Mouse (Mus musculus) cerebellum, postnatal 36 days (tissue): ENCODE measurements at regions not wholly inside any gene's neighbourhood (a gene's known extent, or its start where the extent isn't known, plus 50 kb on each side); places are given as distances from the start of the nearest gene placed in this dataset.

Source experiments
- DNase-seq, 2 experiments: peaks; one replicate each; pipeline ENCODE4 v3.0.0; 2021 to 2022; ENCODE audit warnings: mixed read lengths in 2 of 2

GRCm38 (mm10) chr17:49219512-49220197 is 208.5 kb upstream of the Mocs1 start:
- DNase-seq = peak; percentile 52 to 55

GRCm38 (mm10) chr17:49223212-49223611 is 204.9 kb upstream of the Mocs1 start:
- DNase-seq = no peak

GRCm38 (mm10) chr17:49223651-49224050 is 204.5 kb upstream of the Mocs1 start:
- DNase-seq = no peak

- DNase-seq = no peak
These were observed 202.7 kb upstream of the Mocs1 start for GRCm38 (mm10) chr17:49225255-49226015.

- DNase-seq = no peak
These were observed 202.2 kb upstream of the Mocs1 start for GRCm38 (mm10) chr17:49226016-49226400.

- DNase-seq = no peak
These were observed 196.9 kb upstream of the Mocs1 start for GRCm38 (mm10) chr17:49231287-49231686.

GRCm38 (mm10) chr17:49240097-49240496 is 188.1 kb upstream of the Mocs1 start:
- no peak for DNase-seq

GRCm38 (mm10) chr17:49243419-49243818 is 184.7 kb upstream of the Mocs1 start:
- peak; percentile 38 to 44 for DNase-seq

- no peak for DNase-seq
These were observed 183.1 kb upstream of the Mocs1 start for GRCm38 (mm10) chr17:49245013-49245412.

GRCm38 (mm10) chr17:49247215-49247614 is 180.9 kb upstream of the Mocs1 start:
- no peak for DNase-seq

- no peak for DNase-seq
These were observed 177.2 kb upstream of the Mocs1 start for GRCm38 (mm10) chr17:49250726-49251537.

- DNase-seq = peak; percentile 10 to 25
These were observed 175.9 kb upstream of the Mocs1 start for GRCm38 (mm10) chr17:49252271-49252670.

GRCm38 (mm10) chr17:49258496-49258895 is 169.7 kb upstream of the Mocs1 start:
- no peak for DNase-seq

GRCm38 (mm10) chr17:49262394-49262793 is 165.8 kb upstream of the Mocs1 start:
- DNase-seq = no peak

GRCm38 (mm10) chr17:49266343-49266742 is 161.8 kb upstream of the Mocs1 start:
- DNase-seq = no peak

GRCm38 (mm10) chr17:49269943-49270342 is 158.2 kb upstream of the Mocs1 start:
- DNase-seq = no peak

GRCm38 (mm10) chr17:49272661-49273448 is 155.3 kb upstream of the Mocs1 start:
- DNase-seq = no peak

- no peak for DNase-seq
These were observed 153.2 kb upstream of the Mocs1 start for GRCm38 (mm10) chr17:49274936-49275335.

- DNase-seq = no peak
These were observed 152.7 kb upstream of the Mocs1 start for GRCm38 (mm10) chr17:49275421-49275820.

- DNase-seq = no peak
These were observed 152.2 kb upstream of the Mocs1 start for GRCm38 (mm10) chr17:49275916-49276315.

- DNase-seq = no peak
These were observed 149.6 kb upstream of the Mocs1 start for GRCm38 (mm10) chr17:49278541-49278940.

- no peak for DNase-seq
These were observed 149.0 kb upstream of the Mocs1 start for GRCm38 (mm10) chr17:49278973-49279727.
